Mouse (Mus musculus) frontal cortex, postnatal 25 days (tissue): Measurements from ENCODE around the gene Ankrd22.

ENCODE experiments used
- DNase-seq, 2 experiments: peaks; one replicate each; pipeline ENCODE4 v3.0.0; 2022; ENCODE audit warnings: low spot score in 2 of 2

The Ankrd22 gene

DNA sequence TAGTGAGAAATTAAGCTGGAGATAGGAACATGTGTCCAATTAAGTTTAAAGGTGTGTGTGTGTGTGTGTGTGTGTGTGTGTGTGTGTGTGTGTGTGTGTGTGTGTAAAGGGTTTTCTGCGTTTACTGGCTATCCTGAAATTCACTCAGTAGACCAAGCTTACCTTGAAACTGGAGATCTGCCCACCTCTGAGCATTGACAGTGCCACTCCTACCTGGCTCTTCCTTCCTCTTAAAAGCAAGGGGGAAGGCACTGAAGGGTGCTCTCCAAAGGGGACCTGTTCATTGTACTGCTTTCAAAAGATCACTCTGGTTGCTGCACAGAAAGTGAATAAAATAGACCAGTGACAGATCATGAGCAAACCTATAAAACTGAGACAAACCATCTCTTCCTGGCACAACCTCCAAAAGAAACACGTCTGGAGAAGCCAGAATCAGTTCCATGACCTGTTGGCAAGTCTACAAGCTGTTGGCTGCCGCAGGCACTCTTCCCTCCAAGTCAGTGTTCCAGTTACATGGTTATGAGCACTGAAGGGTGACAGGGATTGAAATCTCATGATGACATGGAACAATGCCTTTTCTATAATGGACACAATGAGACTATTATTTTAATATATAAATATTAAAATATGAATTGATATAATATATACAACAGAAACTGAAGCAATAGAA, 76.7 kb downstream of the Ankrd22 start:
- no peak for DNase-seq

DNA sequence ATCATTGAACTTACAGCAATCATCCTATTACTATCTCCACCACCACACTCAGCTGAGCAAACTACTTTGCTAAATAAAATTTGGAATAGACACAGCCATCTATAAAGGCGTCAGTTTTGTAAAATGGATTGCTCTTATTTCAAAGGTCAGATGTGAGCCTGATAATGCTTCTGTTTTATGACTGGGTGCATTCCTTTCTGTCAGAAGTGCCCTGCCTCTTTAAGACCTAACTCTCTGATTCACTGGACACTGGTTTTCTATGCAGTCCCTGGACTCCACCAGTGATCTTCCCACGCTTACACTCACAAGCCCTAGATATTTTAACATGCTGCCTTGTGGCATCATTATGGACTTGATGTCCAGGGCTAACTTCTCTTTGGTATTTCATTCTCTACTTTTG, 87.7 kb downstream of the Ankrd22 start:
- DNase-seq, result no peak

DNA sequence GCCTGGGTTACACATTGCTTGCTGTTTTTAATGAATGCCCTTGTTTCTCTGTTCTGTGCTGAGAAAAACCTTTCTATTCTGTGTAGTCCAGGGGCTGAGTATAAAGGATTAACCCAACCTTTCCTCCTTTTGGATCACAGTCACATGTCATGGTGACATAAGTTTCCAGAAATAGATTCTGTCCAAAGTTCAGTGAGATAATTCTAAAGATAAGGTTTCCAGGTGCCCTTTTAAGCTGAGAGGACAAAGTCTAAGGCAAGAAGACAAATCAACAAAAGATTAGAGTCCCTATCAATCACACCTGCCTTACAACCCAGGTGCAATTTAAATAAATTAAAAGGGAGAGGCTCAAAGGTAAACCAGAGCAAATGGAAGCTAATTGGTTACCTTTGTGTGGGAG, 91.6 kb downstream of the Ankrd22 start:
- DNase-seq, result no peak
